Mouse (Mus musculus): ENCODE results near the gene Angpt4. TPM values are rescaled to one million over a fixed set of nuclear protein-coding genes. Genes with fewer than 3 reads are reported as not detected.

Gene Angpt4
- total RNA-seq, 2 experiments from 2014 or later, result 0.10 to 0.22 TPM

DNA sequence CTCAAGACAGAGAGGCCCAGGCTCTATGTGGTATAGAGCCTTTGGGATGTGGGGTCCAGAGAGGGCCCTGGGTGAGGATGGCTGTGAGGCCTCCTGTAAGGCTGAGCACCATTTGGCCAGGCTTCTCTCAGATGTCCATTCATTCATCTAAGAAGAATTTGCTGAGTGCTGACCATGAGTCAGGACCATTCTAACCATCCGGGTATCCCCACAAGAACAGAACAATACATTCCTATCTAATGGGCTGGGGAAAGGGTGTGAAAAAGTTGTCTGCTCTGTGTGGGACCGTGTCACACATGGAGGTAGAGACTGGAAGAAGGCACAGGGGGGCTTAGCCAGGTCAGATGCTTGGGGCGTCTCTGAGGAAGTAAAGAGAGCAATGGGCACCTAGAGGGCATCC lies 741 bp downstream of the Angpt4 start:
- DNase-seq, result no peak
- intact Hi-C loops (cut with DNase I), result no loop called here

DNA sequence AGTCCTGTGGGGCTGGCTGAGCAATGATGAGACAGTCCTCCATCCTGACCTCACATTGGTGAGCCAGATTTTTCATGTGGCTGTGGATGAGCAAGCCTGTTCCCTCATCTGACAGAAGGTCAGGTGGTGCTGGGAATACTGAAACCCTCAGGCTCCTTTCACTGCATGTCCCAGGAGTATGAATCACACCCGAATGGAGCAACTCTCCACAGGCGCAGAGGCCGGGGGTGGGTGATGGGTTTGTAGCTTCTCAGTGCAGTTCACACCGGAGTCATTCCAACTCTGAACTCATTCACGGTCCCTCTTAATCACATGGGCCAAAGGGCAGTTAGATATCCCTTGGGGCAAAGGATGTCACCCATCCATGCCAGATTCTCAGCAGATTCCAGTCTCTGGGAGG lies 3.1 kb downstream of the Angpt4 start:
- intact Hi-C loops (cut with DNase I), result no loop called here
- DNase-seq, result no peak

DNA sequence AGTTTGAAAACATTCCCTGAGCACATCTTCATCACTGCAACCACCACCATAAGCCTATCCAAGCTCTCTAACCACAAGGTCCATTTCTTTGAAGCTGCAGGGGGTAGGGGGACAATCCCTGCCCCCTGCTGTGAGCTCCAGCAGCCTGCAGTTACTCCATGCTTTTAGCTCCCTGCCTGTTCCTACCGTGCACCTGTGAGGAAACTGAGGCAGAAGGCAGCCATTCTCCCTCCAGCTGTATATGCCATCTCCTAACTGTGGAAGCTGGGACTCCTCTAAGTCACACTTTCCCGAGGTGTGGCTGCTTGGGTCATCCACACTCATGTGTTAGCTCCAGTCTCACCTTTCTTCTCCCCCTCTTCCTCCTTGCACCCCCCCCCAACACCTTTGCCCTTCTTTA lies 4.1 kb downstream of the Angpt4 start:
- no peak for DNase-seq
- intact Hi-C loops (cut with DNase I), result no loop called here

DNA sequence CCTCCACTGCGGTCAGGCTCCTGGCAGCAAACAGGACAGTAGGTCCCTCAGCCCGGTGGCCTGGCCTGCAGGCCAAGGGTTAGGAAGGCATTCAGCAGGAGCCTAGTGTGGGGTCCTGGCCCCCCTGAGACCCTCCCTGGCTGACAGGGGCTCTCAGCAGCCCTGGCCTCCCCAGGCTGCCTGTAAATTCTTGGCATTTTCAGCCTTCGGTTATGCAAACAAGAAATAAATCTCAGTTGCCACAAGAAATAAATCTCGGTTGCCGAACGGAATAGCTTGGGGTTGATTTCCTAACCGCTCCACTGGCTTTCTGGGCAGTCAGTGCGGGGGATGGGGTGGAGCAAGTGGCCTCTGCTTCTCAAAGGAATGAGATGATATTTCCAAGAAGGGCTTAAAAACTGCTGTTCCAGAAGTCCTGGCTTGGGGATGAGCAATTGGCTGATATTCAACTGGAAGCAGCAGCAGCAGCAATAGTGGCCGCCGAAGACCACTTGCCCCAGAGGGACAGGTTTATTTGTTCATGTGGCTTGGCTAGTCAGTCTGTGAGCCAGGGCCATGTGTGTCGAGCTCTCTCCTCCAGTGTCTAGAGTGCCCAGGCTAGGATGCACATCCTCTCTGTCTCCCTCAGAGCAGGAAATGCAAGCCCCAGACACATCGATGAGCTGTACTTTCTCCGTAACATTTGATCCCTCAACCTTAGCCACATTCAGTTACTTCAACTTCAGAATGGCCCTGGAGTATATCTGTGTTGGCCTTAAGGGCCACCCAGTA lies 5.2 kb downstream of the Angpt4 start:
- intact Hi-C loops (cut with DNase I), result no loop called here
- peak in 1 of 2 experiments; percentile 48 for DNase-seq

DNA sequence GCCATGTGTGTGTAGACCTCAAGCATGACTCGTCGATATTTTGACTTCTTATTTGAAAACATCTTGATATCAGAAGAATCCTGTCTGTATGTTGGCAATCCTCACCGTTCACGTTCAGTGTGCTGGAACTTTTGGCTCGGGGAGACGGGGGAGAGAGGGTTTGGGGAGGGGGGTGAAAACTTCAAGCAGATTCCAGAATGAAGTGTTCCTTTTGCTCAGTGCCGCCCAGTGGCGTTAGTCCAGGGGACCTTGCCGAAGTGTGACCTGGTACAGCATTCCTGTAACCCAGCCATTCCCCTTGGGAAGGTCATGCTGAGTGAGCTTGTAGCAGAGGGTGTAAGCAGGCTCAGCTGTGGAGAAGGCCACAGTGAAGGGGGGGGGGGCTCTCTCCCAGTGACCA lies 8.1 kb downstream of the Angpt4 start:
- peak; percentile 58 to 72 for DNase-seq
- intact Hi-C loops (cut with DNase I), result no loop called here

DNA sequence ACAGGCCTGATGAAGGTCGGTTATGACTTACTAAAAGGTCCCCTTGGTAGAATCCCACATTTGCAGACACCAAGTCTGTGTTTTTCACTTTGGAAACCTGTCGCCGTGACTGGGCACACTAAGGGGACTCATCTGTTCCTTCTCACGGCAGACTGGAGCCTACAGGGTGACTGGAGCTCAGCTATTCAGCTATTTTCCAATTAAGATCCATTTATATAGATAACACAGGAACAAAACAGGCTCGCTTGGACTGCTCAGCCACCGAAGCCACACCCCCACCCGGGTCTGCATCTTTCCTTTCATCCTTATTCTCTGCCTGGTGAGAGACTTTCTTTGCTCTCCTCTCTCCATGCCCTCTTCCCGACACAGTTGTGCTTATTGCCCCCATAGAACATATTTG lies 10.1 kb downstream of the Angpt4 start:
- intact Hi-C loops (cut with DNase I), result no loop called here
- DNase-seq, result no peak

DNA sequence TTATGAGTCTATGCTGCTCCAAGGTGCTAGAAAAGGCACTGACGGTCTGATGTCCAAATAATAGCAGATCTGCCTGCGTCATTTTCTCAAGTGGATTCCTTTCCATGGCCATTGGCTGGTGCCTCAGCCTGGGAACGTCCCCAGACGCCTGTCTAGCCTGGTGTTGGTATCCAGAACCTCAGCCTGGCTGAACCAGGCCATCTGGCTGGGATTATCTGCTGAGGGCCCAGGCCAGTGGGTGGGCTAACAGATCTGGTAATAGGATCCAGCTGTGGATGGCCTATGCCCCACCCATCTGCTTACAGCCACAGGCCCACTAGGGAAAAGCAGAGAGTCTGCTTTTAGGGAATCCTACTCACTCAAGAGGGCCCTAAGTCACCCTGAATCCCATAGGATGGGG lies 10.6 kb downstream of the Angpt4 start:
- intact Hi-C loops (cut with DNase I), result no loop called here
- DNase-seq, result peak; percentile 66 to 70

DNA sequence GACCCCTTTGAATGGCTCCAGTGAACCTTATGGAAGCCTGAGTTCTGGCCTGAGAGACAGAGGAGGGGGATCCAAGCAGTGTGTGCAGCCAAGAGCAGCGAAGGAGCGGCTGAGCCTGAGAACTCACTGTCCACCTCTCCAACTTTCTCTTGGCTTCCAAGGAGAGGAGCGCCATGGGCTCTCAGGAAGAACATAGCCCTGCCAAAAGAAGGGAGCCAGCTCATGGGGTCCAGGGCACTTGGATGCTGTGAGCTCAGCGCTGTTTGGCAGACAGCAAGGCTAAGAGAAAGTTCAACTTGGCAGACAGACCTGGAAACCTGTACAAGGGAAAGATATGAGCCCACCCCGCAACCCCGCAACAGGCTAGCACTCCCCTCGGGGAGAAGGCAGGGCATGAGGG lies 13.3 kb downstream of the Angpt4 start:
- no peak for DNase-seq

DNA sequence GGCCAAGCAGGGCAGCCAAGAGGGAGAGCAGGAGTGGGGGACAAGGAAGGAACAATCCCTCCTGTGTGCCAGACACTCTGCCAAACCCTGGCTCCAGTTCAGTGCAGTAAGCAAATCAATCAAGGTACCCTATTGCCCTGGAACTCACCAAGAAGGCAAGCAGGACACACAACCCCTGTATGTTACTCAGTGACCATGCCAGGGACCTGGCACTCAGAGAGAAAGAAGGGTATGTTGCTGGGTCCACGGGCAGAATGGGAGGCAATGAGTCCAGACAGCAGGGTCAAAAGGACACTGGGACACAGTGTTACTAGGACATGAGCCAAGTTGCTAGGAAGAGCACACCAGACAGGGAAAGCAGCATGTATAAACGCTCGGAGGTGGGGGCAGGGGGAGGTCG lies 14.7 kb downstream of the Angpt4 start:
- intact Hi-C loops (cut with DNase I), result loop anchor here (5.0 kb wide), 1 partner anchor 48 kb away; no protein-coding TSS in a partner anchor

More for the DNA sequence above, 13.3 kb downstream of the Angpt4 start:
- intact Hi-C loops (cut with DNase I), result no loop called here

DNA sequence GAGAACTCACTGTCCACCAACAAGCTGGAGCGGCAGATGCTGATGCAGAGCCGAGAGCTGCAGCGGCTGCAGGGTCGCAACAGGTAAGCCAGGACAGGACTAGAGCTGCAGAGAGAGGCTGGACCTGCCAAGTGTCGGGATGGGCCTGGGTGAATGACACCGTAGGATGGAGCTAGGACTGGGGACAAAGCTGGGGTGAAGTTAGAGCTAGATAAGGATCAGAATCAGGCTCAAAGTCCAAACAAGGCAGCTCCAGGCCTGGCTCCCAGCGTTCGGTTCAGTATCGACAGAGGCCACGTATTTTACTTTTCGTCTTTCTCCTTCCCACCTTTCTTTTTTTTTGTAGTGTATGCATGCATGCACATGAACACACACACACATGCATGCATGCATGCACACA lies 16.1 kb downstream of the Angpt4 start:
- intact Hi-C loops (cut with DNase I), result loop anchor here (5.0 kb wide), 1 partner anchor 50 kb away; no protein-coding TSS in a partner anchor
- DNase-seq, result no peak

More for the DNA sequence above, 14.7 kb downstream of the Angpt4 start:
- DNase-seq, result peak in 1 of 2 experiments; percentile 23

DNA sequence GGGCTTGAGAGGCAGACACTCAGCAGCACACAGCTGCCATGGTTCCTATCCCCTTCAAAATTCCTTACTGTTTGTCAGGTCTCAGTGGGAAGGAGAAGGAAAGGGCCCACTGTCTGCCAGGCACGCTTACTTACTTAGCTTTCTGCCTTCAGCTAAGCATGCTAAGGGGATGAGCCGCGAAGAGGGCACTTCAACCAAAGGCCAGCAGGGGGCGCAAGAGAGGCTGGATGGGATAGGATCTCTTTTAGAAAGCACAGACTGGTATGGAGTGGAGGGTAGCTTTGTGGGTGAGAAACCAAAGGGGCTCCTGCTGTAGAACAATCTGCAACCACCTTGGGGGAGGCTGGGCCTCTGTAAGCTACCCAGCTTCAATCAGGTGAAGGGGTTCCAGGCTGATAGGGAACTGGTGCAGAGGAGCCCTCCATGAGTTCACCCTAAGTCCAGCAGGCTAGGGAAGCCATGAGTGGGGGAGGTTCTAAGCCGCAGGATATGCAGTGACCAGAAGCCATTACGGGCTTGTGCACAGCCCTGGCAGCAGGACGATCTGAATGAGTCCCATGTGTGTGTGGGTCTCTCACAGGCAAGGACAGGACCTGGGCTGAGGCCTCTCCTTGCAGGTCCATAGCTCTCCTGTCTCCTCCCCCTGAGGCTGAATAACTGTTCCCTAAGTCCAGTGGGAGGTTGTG lies 19.5 kb downstream of the Angpt4 start:
- intact Hi-C loops (cut with DNase I), result loop anchor here (2.0 kb wide), 1 partner anchor 64 kb away; no protein-coding TSS in a partner anchor
- peak; percentile 80 to 91 for DNase-seq

DNA sequence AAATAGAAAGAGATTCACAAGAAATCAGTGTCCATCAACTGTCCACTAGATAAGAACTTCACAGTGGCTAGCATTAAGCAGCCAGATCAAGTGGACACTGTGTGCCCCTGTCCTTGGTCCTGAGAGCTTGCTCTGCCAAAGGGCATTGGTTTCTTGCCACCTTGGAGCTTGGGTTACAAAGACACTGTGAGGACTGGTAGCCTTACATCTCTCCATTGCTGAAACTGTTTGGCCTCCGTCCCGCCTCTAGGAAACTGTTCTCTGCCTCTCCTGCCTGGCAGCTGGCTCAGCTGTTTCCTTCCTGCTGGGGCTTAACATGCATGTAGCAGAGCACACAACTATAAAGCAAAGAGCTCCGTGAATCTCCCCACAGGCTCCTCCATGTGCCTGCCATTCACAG lies 26.9 kb downstream of the Angpt4 start:
- peak; percentile 47 to 70 for DNase-seq
- intact Hi-C loops (cut with DNase I), result no loop called here

DNA sequence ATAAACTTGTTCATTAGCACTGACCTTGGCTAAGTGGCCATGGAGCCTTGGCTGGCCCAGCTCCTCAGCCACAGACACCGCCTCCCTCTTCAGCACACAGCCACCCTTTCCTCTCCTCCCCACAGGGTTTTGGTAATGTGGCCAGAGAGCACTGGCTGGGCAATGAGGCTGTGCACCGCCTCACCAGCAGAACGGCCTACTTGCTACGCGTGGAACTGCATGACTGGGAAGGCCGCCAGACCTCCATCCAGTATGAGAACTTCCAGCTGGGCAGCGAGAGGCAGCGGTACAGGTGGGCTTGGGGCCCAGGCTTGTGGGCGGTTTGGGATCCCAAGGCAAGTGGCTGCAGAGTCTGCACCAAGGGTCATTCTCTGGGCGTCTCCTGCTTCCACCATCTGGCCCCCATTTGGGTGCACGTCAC lies 27.8 kb downstream of the Angpt4 start:
- peak; percentile 81 to 86 for DNase-seq
- intact Hi-C loops (cut with DNase I), result no loop called here

DNA sequence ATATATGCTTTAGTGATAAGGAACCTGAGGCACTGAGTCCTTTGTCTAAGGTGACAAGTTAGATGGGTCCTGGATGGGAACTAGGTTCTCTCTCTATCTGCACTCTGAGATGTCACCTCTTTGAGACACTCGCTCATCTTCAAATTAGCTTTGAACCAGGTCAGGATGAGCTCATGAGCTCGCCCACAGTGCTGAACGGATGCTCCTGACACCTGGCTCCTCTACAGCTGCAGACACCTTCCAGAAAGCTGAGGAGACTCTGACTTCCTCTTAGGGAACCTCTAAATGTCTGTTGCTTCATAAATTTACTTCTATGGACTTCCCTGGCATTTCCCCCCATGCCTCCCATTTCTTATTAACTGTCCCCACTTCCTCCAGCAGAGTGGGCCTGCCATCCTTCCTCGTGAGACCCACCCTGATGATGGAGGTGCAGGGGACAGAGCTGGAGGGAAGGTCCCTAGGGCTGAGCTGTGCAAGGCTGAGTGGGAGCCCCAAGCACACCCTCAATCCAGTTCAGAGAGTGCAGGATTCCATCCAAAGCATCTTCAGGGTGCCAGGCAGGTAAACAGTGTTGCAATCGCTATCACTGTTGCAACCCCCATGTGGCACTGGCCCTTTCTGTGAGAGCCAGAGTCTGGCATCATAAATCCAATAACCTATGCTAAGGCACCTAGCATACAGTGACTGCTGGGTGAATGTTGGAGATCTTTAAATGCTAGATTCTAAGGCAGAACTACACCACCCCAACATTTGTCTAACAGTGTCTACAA lies 28.8 kb downstream of the Angpt4 start:
- intact Hi-C loops (cut with DNase I), result loop anchor here (5.0 to 10.0 kb wide), 2 partner anchors 63 to 165 kb away; partner anchors contain the start of gene Srxn1
- DNase-seq, result no peak

DNA sequence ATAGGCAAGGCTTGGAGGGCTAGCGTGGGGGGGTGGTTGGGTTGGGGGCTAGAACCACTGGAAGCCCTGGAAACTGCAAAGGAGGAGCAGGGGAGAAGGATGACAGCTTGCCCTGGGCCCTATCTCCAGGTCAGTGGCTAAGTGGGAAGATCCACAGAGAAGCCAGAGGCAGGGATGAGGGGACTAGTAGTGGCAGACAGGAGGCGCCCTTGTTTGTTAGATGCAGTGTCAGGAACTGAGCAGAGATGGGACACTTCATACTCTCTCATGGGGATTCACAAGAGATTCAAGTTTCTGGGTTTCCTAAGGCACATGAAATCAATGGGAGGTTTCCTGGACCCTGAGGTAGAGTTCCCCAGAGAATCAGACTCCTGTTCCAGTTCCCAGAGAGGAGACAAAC lies 30.3 kb downstream of the Angpt4 start:
- DNase-seq, result peak; percentile 49 to 68
- intact Hi-C loops (cut with DNase I), result loop anchor here (1.0 to 10.0 kb wide), 3 partner anchors 53 to 164 kb away; partner anchors contain the start of gene Srxn1

DNA sequence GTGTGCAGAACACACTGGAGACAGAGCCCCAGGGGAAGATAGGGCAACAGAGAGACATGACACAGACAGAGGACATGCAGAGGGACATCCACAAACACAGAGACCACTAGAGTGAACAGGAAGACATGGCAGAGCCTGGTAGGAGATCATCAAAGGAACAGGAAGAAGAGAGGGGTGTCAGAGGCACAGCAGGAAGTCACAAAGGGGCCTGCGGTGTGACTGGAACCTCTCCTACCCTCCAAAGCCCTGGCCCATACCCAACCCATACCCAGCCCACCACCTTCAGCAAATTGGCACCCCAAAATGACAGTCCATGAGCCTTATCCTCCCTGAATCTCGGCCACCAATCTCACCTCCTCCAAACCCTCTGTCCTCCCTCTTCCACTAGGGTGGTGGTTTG lies 33.1 kb downstream of the Angpt4 start:
- DNase-seq, result no peak
- intact Hi-C loops (cut with DNase I), result loop anchor here (5.0 to 10.0 kb wide), 2 partner anchors 67 to 161 kb away; partner anchors contain the start of gene Srxn1

DNA sequence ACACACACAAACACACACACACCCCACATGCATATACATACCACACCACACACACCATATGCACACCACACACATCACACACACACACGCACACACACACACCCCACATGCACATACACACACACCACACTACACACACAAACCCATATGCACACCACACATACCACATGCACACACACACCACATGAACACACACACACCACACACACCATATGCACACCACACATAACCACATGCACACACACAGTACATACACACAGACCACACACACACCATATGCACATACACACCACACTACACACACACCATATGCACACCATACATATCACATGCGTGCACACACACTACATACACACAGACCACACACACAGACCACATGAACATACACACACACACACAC lies 36.6 kb downstream of the Angpt4 start:
- DNase-seq, result no peak
- intact Hi-C loops (cut with DNase I), result loop anchor here (10.0 kb wide), 1 partner anchor 157 kb away; the partner anchor contains the start of gene Srxn1

DNA sequence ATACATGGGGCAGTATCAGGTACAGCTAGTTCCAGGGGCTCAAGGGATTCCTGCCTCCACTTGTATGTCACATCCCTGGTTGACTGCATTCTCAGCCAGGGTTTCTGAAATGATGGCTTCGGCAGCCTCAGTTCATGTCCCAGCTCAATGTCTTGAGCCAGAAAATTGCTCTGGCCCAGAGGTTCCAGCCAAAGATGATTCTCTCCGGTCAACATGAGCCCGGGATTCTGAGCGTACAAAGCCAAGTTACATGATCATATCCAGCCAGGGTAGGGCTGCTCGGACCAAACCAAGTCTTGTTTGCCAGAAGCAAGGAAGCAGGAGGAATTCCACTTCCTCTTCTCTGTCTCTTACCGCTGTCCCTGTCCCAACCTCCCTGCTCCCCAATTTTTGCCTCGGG lies 37.3 kb downstream of the Angpt4 start:
- DNase-seq, result peak in 1 of 2 experiments; percentile 29

DNA sequence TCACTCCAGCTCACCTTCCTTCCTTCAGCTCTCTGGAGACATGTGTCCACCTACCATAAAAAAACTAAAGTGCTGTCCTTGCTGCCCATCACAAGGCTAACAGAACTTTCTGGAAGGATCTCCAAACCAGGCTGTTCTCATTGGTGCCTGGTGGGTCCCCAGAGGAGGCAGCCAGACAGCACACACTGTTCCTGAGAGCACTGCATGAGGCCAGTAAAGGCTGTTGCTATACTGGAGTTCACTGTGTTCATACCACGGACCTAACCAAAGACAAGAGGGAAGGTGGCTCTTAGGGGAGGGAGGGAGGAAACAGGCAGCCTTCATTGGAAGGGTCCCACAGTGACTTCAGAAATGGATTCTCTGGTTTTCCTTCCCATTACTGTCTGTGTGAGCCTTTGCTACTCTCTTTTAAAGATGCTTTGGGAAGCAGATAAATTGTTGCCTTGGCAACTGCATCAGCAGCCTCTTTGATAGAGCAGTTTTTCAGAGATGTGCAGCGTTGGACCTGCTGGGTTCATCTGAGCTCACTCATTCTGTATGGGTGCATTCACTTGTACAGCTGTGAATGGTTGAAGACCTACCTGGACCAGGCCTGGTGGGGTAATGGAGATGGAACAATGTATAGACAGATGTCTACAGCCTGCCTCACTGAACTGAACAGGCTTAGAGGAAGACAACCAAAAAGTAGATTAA lies 38.2 kb downstream of the Angpt4 start:
- no peak for DNase-seq
- intact Hi-C loops (cut with DNase I), result loop anchor here (10.0 kb wide), 1 partner anchor 156 kb away; the partner anchor contains the start of gene Srxn1

More for the DNA sequence above, 37.3 kb downstream of the Angpt4 start:
- intact Hi-C loops (cut with DNase I), result loop anchor here (10.0 kb wide), 1 partner anchor 156 kb away; the partner anchor contains the start of gene Srxn1

DNA sequence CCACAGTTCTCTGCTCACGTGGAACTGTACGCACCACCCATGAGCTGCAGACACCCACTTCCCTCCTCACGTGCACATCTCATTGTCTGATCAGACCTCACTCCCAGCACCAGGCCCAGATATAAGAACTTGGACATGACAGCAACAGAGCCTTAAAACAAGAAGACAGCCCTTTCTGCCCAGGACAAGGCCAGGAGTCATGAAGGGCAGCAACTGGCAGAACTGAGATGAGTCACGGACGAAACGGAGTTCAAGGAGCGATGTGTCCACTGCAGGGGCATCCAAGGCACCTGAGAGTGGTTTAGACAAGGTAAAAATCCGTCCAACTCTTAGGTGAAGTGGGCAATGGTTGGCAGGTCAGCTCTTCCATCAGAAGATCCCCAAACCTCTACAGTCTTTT lies 42.7 kb downstream of the Angpt4 start:
- intact Hi-C loops (cut with DNase I), result no loop called here
- DNase-seq, result no peak
